Mouse (Mus musculus) heart, postnatal 14 days (tissue): ENCODE measurements around the gene Dsp. TPM values are rescaled to one million over a fixed set of nuclear protein-coding genes. Genes with fewer than 3 reads are reported as not detected.

Source experiments
- DNase-seq, 2 experiments: peaks; one replicate each; pipeline ENCODE4 v3.0.0; 2021 to 2022
- intact Hi-C: fragments of 180-260 bp; cut with DNase I; formaldehyde crosslinking; loops from one replicate; pipeline ENCODE4 v1.15.1; 2025
- long read RNA-seq, 2 experiments: library from polyadenylated mRNA; stranded (forward); transcript quantifications; one replicate each; pipeline ENCODE4 v2.0.0; 2021
- total RNA-seq, 2 experiments: library from RNA; stranded (reverse); gene quantifications; 2 replicates each; pipeline ENCODE4 v1.2.3; 2021

Gene Dsp
- 100 to 1,000 TPM; 356 to 362 TPM for total RNA-seq
- long read RNA-seq, experiment 1, full-length matches to known transcripts: 3 of 61 reads
- long read RNA-seq, experiment 1, partial matches to known transcripts: 56 of 61 reads
- long read RNA-seq, experiment 1, other reads (novel, unspliced or antisense): 2 of 61 reads
- long read RNA-seq, experiment 2, full-length matches to known transcripts: 2 of 62 reads
- long read RNA-seq, experiment 2, partial matches to known transcripts: 59 of 62 reads
- long read RNA-seq, experiment 2, other reads (novel, unspliced or antisense): 1 of 62 reads

- DNase-seq: peak; percentile 71 to 72
- intact Hi-C loops: loop anchor here (5.0 kb wide), 1 partner anchor 79 kb away; no protein-coding TSS in a partner anchor
These were observed at the start of gene Dsp for GRCm38 (mm10) chr13:38151069-38151588. Gene Dsp, plus strand, starts transcription at chr13:38151294.

- intact Hi-C loops: loop anchor here (1.0 kb wide), 1 partner anchor 45 kb away; no protein-coding TSS in a partner anchor
- DNase-seq: no peak
These were observed 47.7 kb upstream of the Dsp start for GRCm38 (mm10) chr13:38103406-38103805.

GRCm38 (mm10) chr13:38104501-38104900, 46.6 kb upstream of the Dsp start:
- intact Hi-C loops: no loop called here
- DNase-seq: no peak

GRCm38 (mm10) chr13:38109081-38109480, 42.0 kb upstream of the Dsp start:
- no peak for DNase-seq
- intact Hi-C loops: no loop called here

GRCm38 (mm10) chr13:38122321-38122720, 28.8 kb upstream of the Dsp start:
- intact Hi-C loops: no loop called here
- DNase-seq: no peak

GRCm38 (mm10) chr13:38123666-38124065, 27.4 kb upstream of the Dsp start:
- intact Hi-C loops: no loop called here
- DNase-seq: no peak

- intact Hi-C loops: no loop called here
- no peak for DNase-seq
These were observed 23.4 kb upstream of the Dsp start for GRCm38 (mm10) chr13:38127683-38128082.

- DNase-seq: no peak
- intact Hi-C loops: no loop called here
These were observed 22.8 kb upstream of the Dsp start for GRCm38 (mm10) chr13:38128246-38128645.

GRCm38 (mm10) chr13:38129492-38129891, 21.6 kb upstream of the Dsp start:
- intact Hi-C loops: no loop called here
- no peak for DNase-seq

GRCm38 (mm10) chr13:38130116-38130515, 21.0 kb upstream of the Dsp start:
- DNase-seq: no peak
- intact Hi-C loops: no loop called here

- intact Hi-C loops: no loop called here
- DNase-seq: no peak
These were observed 18.0 kb upstream of the Dsp start for GRCm38 (mm10) chr13:38133016-38133528.

GRCm38 (mm10) chr13:38140521-38140920, 10.6 kb upstream of the Dsp start:
- DNase-seq: no peak
- intact Hi-C loops: no loop called here

- intact Hi-C loops: no loop called here
- DNase-seq: no peak
These were observed 6.0 kb upstream of the Dsp start for GRCm38 (mm10) chr13:38144962-38145713.

GRCm38 (mm10) chr13:38148348-38148747, 2.7 kb upstream of the Dsp start:
- intact Hi-C loops: no loop called here
- peak; percentile 10 to 23 for DNase-seq

GRCm38 (mm10) chr13:38151671-38152428, 756 bp downstream of the Dsp start:
- intact Hi-C loops: loop anchor here (5.0 kb wide), 1 partner anchor 80 kb away; no protein-coding TSS in a partner anchor
- DNase-seq: peak; percentile 12 to 27

- intact Hi-C loops: loop anchor here (5.0 kb wide), 1 partner anchor 80 kb away; no protein-coding TSS in a partner anchor
These were observed 1.4 kb downstream of the Dsp start for GRCm38 (mm10) chr13:38152429-38153035.

GRCm38 (mm10) chr13:38155523-38155922, 4.4 kb downstream of the Dsp start:
- intact Hi-C loops: no loop called here
- no peak for DNase-seq

More at GRCm38 (mm10) chr13:38152429-38153035, 1.4 kb downstream of the Dsp start:
- DNase-seq: peak; percentile 36 to 52

- intact Hi-C loops: no loop called here
- no peak for DNase-seq
These were observed 6.5 kb downstream of the Dsp start for GRCm38 (mm10) chr13:38157635-38158034.

- intact Hi-C loops: no loop called here
These were observed 10.9 kb downstream of the Dsp start for GRCm38 (mm10) chr13:38162002-38162401.

GRCm38 (mm10) chr13:38162668-38163067, 11.6 kb downstream of the Dsp start:
- peak; percentile 76 to 83 for DNase-seq
- intact Hi-C loops: no loop called here

More at GRCm38 (mm10) chr13:38162002-38162401, 10.9 kb downstream of the Dsp start:
- DNase-seq: no peak
